Mouse (Mus musculus) activated CD4-positive, CD25-positive, alpha-beta regulatory T cell, adult 4 months (primary cell): ENCODE measurements around the gene Gm3625. TPM values are rescaled to one million over a fixed set of nuclear protein-coding genes. Genes with fewer than 3 reads are reported as not detected.

ENCODE experiments used
- ATAC-seq: one replicate; pipeline ENCODE4 v1.8.0; 2017
- polyA plus RNA-seq, 2 experiments: library from polyadenylated mRNA; unstranded; fragments of 100-300 nt; shearing (Covaris generic); gene quantifications; one replicate each; pipeline ENCODE4 v1.2.1; 2017

The Gm3625 gene
- polyA plus RNA-seq: not detected

DNA sequence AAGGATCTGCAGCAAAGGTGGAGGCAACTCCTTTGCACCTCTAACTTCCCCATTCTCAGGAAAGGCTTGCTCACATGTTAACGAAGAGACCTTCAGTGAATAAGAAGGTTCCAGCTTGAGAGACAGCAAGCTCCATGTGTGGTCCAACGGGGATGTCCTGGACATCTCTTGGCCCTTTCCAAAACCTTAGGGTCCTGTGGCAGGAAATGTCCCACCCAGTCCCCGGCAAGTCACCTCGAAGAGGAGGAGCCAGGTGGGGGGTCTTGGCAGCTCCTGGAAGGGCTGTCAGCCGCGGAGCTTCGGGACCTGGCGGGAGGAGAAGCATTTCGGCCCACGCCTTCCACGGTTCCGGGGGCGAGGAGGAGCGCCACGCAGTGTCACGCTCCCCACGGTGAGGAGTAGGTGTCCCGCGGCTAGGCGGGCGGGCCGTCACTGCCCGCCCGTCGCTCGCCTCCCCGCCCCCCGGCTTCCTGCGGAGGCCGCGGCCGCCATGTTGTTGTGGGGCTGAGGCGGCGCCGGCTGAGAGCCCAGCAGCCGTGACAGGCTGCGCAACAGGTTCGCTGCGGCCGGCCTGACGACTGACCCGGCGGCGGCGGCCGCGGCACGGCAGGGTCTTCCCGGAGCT, at the start of gene Gm3625, which contains the start of gene Itsn2:
Gm3625 (minus strand) TSS at position 387 of the 625 bp plus-strand sequence.
Itsn2 (plus strand) TSS at position 98 of the 625 bp plus-strand sequence.
- ATAC-seq: peak; percentile 62

DNA sequence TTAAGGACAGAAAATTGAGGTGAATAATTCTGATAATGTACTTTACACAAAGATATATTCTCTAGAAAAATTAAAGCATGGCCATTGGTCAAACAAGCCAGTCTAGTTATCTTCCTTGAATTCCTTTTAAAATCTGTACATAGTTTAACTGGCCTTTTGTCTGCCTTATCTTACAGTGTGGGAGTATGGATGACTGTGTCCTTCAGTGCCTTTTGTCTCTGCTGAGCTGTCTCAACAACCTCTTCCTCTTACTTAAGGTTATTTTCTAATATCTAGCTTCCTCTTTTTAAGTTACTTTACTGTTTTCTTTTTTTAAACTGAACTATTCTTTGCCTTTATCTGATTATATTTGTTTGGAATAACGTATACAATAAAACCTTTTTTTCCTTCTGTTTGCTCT, 48.0 kb upstream of the Gm3625 start:
- no peak for ATAC-seq

DNA sequence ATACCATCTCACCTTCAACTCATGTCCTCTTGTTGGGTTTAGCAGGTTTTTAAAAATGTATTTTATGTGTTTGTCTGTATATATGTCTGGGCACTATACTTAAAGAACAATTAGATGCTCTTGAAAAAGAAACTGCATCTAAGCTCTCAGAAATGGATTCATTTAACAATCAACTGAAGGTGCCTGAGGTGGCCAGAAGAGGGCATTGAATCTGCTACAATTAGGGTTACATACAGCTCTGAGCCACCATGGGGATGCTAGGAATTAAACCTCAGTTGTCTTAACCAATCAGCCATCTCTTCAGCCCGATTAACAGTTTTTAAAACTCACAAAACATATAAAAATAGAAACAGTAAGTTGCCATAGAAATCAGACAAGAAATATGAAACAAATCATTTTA, 45.7 kb upstream of the Gm3625 start:
- no peak for ATAC-seq

DNA sequence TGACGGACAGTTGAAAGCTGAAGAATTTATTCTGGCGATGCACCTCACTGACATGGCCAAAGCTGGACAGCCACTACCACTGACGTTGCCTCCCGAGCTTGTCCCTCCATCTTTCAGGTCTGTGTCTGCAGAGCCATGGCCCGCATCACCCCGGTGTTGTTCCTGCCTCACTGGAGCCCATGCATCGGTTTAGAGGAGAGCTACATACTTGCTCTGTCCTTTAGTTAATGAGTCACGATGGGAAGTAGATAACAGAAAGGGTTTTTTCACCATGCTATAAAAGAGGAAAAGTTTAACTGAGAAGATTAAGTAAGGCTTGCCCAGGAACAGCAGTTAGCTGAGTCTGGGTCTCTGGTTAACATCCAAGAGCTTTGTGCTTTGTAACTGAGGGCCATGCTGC, 40.2 kb upstream of the Gm3625 start:
- no peak for ATAC-seq

DNA sequence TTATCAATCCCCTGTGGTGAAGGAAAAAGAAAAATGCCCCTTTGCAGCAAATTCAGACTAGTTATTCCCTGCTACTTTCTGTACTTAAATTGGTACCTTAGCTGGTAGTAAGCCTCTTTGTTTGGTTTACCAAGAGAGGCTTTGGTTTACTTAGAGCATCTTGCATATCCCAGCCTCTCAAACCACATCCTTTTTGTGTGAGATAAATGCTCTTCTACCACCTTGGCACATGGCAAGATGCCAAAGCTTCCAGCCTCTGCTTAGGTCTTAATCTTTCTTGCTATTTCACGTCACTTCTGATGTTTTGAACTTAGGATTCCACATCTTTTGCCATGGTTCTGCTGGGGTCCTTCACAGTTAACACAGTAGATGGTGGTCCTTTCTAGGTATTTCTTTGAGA, 31.5 kb upstream of the Gm3625 start:
- ATAC-seq: no peak

DNA sequence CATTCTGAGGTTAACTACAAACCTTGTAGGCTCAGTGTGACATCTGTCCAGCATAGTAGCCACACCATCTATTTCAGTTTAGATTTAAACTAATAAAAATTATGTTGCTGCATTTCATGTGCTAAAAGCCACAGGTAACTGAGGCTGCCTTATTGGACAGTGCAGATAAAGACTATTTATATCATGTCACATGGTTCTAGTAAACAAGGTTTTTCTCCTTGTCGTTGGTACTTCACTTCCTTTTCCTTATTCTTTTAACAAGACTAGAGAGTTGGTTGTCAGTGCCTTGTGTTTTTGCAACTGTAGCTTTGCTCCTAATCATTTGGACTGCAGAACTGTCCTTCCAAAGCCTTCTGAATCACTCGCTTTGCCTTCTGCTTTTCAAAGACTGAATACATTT, 22.0 kb upstream of the Gm3625 start:
- no peak for ATAC-seq

DNA sequence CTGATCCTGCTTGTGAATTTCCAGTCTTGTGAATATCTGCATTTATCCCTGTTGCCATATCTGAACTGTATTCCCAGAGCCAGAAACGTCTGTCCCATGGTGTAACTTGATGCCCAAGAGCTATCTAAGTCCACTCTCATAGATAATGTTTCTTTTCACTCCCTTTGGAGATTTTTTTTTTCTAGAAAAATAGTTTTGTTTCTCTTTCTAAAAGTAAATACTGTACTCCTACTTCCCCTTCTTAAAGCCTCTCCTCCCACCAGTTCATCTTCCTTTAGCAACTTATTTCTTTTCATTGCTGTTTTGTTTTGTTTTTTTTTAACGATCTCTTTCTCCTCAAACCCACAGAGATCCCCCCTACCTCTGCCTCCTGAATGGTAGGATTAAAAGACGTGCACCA, 13.9 kb upstream of the Gm3625 start:
- ATAC-seq: no peak

DNA sequence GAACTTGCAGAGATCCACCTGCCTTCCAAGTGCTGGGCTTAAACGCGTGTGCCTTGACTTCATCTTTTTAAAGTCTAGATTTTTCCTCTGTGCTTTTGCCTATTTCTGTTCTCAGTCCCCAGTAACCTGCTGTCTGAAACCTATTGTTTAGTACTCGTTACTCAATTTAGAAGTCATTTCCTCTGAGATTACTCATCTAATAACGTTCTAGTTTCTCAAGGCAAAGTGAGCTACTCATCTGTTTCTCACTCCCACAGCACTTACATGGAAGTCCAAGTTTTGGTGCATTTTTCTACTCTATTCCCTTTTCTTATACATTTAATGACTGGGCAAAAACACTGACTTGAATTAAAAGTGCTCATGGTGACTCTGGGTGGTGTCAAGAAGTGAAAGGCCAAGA, 7.0 kb upstream of the Gm3625 start:
- ATAC-seq: no peak

DNA sequence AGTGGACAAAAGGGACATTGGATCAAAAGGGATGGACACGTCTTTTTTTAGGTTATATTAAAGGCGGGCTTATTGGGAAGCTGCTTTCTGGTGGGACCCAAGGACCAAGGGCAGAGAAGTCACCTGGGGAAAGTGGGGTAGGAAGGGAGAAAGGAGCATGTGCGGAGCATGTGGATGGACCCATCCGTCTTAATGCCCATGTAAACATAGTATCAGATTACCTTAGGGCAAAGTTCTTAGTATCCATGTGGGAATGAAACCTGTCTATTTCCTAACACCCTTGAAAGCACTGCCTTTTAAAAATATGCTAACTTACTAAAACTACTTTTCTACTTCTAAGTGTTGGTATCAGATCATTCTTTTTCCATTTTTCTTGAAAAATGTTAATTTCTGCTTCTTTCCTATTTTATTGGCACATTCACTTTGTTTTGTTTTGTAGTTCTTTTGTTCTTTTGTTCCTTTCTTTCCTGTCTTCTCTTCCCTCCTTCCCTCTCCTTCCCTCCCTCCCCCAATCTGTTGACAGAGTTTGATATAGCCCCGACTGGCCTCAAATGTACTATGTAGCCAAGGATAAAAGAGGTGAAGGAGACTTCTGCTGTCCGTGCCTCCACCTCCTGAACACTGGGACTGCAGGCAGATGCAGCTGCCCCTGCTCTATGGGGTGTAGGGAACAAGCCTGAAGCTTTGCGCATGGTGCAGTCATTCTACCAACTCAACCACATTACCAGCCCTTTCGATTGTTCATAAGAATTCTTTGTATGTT, 6.1 kb upstream of the Gm3625 start:
- no peak for ATAC-seq

DNA sequence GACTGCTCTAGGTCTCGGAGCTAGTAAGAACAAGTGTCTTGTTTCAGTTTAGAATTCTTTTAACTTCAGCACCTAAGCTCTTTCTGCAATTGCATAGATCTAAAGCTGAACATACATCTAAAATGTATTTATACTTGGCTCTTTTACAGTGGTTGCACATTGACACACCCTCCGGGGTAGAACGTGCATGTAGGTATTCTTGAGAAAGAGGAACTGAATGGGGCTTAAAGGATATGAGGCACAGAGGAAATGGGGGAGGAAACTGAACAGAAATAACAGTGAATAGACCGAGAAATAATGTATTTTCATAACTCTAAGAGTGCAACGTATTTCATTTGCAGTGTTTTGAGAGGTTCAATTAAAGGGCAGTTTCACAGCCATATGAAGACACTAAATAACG, 2.3 kb upstream of the Gm3625 start:
- peak; percentile 28 for ATAC-seq

DNA sequence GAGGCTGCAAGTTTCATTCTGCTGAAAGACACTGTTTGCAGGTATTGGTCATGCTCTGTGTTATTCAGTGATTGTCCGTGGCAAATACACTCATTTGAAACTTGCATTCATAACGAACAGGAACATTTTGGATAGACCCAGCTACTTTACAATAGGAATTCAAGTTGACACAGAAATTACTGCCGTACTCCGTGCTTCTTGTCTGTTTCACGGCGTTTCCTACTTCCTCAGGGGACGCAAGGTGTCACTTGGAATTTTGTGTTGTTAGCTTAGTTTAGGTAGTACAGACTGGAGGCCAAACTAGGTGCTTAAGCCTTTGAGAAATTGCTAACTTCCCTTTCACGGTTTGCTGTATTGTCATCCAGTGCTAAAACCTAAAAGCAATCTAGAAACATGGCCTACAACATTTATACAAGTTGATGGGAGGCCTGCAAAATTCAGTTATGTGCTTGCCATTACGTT, 1.2 kb upstream of the Gm3625 start:
- no peak for ATAC-seq

DNA sequence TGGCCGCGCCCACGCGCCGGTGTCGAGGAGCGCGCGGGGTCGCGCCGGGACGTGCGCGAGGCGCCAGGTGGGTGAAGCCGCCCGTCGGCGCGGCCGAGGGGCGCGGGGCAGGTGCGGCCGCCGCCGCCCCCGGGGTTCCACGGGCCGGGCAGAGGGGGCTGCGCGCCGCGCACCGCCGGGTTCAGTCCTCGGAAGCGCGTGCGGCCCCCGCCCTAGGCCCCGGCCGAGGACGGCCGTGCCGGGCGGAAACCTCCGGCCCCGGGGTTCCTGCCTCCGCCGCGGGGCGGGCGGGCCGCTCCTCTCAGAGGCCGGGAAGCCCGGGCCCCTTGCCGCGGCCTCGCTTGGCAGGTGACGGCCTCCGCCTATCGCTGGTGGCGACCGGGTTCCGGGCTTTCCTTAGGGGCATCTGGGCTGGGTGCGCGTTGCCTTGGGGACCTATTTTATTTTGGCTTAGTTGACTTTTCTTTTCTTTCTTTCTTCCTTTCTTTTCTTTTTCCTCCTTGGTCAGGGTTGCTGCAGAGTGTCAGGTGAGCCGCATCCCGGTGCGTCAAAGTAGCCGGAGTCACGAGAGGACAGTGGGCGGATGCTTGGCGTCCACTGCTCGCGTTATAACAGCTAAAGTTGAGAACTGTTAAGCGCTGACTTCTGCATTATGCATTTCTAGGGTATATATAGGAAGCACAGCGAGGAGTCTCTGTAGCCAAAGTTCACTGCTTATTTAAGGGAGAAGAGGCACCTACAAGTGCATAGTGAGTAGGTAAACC, 621 bp upstream of the Gm3625 start:
- ATAC-seq: peak; percentile 43

DNA sequence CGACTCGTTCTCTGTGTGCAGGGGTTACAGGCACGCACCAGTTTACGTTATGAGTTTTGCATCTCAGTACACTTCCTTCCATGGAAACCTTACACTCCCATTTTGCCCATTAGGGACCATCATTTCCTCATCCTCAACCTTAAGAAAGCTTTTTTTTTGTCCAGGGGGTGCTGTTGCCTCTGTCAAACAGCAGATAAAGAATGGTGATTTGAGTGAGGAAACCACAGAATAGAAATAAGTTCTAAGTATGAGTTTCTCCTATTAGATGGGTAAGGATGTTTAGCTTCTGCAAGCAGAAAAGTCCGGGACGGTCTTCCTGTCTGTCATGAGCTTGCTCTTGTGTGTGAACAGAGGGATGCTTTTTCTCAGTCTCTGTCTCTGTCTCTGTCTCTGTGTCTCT, 702 bp downstream of the Gm3625 start:
- peak; percentile 10 for ATAC-seq

DNA sequence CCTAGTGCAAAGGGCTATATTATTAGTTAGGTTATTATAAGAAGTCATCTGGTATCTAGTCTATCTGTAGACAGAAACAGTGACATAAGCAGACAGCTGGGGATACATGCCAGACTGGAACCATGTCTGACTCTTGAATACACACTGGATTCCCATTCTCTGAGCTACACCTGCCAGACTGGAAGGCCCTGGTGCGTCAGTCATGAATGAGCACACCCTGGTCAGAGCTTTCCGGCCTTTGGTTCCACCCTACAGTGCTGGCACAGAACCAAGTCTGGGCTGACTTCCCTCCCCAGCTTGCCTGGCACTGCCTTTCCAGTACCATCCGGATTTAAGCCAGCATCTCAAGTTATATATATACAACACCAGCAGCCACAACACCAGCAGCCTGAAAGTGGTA, 4.1 kb downstream of the Gm3625 start:
- ATAC-seq: no peak

DNA sequence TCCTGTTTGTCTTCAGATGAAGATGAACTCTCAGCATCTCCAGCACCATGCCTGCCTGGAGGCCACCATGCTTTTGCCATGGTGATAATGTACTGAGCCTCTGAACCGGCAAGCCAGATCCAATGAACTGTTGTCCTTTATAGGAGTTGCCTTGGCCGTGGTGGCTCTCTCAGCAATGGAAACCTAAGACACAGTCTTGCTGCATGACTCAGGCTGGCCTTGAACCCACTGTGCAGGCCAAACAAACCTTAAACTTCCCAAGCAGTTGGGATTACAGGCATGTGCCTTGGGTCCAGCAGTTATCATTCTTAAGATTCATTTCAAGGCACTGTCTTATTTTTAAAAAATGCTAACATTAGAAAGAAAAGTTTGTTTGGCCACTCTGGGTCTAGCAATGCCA, 4.9 kb downstream of the Gm3625 start:
- ATAC-seq: no peak

DNA sequence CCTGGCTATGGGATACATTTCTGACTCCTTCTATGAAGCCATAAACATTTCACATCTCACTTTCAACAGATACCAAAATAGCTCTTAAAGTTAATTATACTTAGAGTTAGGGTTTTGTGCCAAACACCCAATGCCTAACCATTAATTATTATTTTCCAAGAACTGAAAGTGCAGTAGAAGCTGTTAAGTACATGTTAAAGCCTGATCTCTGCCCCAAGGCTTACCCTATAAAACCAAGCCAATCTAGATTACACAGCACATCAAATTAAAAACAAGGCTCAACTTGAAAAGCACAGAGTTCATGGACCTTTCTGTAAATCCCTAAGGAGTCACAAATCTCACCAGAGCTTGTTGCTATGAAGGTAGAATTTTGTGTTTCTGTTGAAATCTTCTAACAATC, 10.4 kb downstream of the Gm3625 start:
- ATAC-seq: no peak

DNA sequence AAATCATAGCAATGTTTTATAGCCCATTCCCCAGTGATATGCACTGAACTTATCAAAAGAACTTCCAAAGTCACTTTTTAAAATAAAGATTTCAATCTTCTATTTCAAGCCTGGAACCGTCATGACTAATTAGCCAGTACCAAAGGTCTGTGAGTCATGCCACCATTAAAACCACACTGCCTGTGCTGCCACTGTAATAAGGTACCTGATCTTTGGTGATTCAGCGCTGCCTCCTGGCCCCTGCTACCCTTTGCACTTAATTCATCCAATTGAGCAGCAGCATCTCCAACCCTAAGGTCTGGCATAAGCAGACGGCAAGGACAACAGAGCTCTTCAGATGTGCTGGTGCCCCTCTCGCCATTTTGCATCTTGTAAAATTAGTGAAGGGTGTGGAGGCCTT, 18.7 kb downstream of the Gm3625 start:
- ATAC-seq: no peak

DNA sequence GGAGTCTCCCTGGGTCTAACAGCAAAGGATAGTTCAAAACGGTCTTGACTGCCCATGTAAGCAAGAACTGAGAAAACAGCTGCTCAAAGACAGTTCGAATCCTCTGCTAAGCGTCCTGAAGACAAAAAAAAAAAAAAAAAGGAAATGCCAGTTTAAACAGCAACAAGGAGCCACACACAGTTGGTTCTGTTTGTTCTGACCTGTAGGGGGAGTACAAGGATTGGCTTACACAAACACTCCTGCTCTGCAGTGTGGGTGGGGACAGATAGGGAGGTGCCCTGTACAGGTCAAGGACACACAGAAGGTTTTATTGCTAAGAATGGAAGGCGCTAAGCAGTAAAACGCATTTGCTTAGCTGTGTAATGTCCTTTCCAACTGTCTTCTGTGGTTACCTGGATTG, 20.9 kb downstream of the Gm3625 start:
- peak; percentile 81 for ATAC-seq

DNA sequence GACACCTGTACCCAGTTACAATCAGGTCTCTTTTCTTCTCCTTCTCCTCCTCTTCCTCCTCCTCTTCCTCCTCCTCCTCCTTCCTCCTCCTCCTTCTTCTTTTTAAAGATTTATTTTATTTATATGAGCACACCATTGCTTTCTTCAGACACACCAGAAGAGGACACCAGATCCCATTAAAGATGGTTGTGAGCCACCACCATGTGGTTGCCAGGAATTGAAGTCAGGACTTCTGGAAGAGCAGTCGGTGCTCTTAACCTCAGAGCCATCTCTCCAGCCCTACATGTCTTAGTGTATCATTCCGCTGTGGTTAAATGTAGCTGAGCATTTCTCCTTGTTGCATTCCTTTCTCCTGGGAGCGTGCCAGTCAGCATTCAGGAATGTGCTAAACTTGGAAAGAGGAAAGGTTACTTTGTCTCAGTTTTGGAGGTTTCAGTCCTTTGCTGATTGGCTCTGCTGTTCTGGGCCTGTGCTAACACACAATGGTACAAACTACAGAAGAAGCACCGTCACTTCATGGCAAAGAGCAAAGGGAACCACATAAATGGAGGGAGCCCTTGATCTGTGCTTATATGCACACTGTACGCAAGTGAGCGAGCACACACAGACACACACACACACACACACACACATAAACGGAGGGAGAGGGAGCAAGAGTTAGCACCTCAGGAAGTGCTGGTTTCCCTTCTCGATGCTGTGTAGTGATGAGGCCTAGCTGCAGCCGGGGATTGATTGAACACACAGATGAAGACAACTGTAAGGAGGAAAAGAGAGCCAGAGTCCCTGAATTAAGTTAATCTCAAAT, 34.0 kb downstream of the Gm3625 start:
- no peak for ATAC-seq

DNA sequence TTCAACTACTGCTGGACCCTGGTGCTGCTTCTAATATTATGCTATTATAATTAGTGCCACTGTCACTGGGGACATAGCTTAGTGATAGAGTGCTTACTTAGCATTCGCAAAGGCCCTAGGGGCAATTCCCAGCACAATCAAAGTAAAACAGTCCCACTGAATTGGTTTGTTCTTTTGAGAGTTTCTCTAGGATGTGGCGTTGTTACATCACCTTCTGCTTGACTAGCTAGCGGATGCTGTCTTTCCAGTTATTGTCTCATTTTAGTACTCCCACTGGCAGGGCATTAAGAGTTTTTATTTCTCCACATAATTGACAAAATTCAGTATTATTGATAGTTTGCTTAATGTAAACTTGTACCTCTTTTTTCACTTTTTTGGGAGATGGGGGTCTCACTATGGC, 34.7 kb downstream of the Gm3625 start:
- no peak for ATAC-seq

DNA sequence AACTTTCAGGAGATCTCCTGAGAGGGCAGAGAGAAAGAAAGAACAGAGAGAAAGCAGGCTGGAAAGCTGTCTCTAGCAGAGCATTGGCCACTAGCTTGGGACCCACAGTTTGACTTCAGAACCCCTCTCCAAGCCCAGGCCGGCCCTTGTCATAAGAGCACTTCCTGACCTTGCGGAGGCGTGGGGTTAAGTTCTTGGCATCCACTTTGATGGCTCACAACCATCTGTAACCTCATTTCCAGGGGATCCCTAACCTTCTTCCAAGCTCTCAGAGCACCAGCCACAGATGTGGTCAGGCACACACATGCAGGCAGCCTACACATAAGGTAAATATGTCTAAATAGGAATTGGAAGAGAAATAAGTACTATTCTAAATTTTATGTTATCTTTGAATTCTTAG, 35.3 kb downstream of the Gm3625 start:
- no peak for ATAC-seq

DNA sequence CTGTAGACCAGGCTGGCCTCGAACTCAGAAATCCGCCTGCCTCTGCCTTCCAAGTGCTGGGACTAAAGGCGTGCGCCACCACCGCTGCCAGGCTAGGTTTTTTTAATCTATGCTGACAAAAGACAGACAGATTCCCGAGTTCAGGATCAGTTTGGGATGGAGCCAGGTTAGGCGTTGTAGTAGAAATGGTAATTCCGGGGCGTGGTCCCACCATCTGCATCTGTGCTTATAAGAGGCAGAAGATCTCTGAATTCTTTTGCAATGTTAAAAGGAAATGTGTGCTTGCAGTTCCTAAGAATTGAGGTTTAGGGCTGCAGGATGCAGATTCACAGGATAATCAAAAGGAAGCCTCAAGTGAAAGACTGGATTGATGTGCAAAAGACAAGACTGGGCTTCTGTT, 35.8 kb downstream of the Gm3625 start:
- no peak for ATAC-seq

DNA sequence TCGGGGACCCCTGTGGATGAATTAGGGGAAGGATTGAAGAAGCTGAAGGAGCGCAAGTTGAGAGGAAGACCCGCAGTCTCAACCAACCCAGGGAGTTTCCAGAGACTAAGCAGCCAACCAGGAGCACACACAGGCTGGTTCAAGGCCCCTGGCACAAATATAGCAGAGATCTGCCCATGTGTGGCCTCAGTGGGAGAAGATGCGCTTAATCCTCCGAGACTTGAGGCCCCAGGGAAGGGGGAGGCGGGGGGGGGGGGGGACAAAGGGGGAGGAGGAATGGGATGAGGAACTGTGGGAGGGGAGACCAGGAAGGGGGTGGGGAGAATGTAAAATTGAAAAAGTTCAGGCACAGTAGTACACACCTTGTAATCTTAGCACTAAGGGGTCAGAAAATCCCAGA, 37.3 kb downstream of the Gm3625 start:
- no peak for ATAC-seq
